Mouse (Mus musculus): ENCODE measurements at regions not wholly inside any gene's neighbourhood (a gene's known extent, or its start where the extent isn't known, plus 50 kb on each side); places are given as distances from the start of the nearest gene placed in this dataset.

- no peak for TF ChIP-seq CTCF (IDR thresholded peaks at IDR 0.05; ENCODE audit: low read depth, low read length)
- TF ChIP-seq EP300 (IDR thresholded peaks at IDR 0.05; ENCODE audit: insufficient read depth, low read depth, low read length) = no peak
- TF ChIP-seq POLR2A (IDR thresholded peaks at IDR 0.05; ENCODE audit: insufficient read depth, low read length) = no peak
Observed at GRCm38 (mm10) chr4:127509936-127510335, 152.0 kb upstream of the Gjb5 start.
